16 mouse cellular contexts compared by ENCODE assay signal in genomic region chr7:137883701-137884100, GRCm38 (mm10).
A peak's percentile ranks its signal among the peaks of the same experiment; 100 is the strongest.
DNase-seq lines count a peak whose midpoint lies in the region.
"Had no signal": no experiment of that assay in that cellular context is flagged by ENCODE, and none has a peak within 500 bp of the region (broad histone marks: within the 10 kb centered on the region; RNA-seq: fewer than 3 reads in every experiment).

No protein-coding gene starts in this region.

- peak; percentile 69 for DNase-seq in heart, adult 11 months
- DNase-seq in heart, postnatal 14 days, result no peak
- peak; percentile 10 for DNase-seq in layer of hippocampus, adult 9-11 months
- no peak for DNase-seq in layer of hippocampus, adult 9-10 months (ENCODE audit: low spot score)
- DNase-seq in retina, postnatal 1 day, result peak; percentile 35
- DNase-seq in retina, embryonic 14.5 days (ENCODE audit: low spot score), result no peak
- no peak for DNase-seq in ovary, postnatal 14 days (ENCODE audit: low spot score)
- DNase-seq: adrenal gland, adult 2 months; adrenal gland, postnatal 10 days; adrenal gland, postnatal 25 days; B cell, adult 2 months; cerebellum, adult 11-12 months; cerebellum, adult 2 months; cerebellum, adult 9-10 months; cerebellum, postnatal 10 days; cerebellum, postnatal 25 days had no signal

- intact Hi-C loops in heart, postnatal 14 days (cut with DNase I), result no loop called here

Comparison
In these comparisons a context has a peak if more than half of its experiments do, and no peak if none do; other contexts are left out.
1. DNase-seq: peak in heart, adult 11 months (single experiment), layer of hippocampus, adult 9-11 months (single experiment) and retina, postnatal 1 day (single experiment); none in heart, postnatal 14 days (0 of 2), layer of hippocampus, adult 9-10 months (single experiment), retina, embryonic 14.5 days (single experiment) and ovary, postnatal 14 days (single experiment).